Mouse (Mus musculus) neutrophil, adult 5-6 weeks (primary cell): Measurements from ENCODE around the gene Gm8127. TPM values are rescaled to one million over a fixed set of nuclear protein-coding genes. Genes with fewer than 3 reads are reported as not detected.

Source experiments
- total RNA-seq: library from RNA; stranded (forward); fragments of 200-1000 nt; gene quantifications from 2 replicates; pipeline ENCODE4 v1.2.3, GENCODE M21; 2017

Gene Gm8127
- total RNA-seq, 1 experiment from 2014 or later = not detected

Other genes starting within 250 kb of the Gm8127 start
- not detected in 2 replicates for gene Gm8094, start 217.2 kb downstream of the Gm8127 start, total RNA-seq
- gene Gm8104, start 193.2 kb downstream of the Gm8127 start, total RNA-seq = not detected in 2 replicates
- gene Gm7233, start 114.0 kb downstream of the Gm8127 start, total RNA-seq = not detected in 2 replicates
- not detected in 2 replicates for gene Gm8122, start 58.5 kb downstream of the Gm8127 start, total RNA-seq
- gene Gm8126, start 35.2 kb downstream of the Gm8127 start, total RNA-seq = not detected in 2 replicates
- gene Gm9732, start 18.8 kb downstream of the Gm8127 start, total RNA-seq = not detected in 2 replicates
- gene 1700001F09Rik, start 54.0 kb upstream of the Gm8127 start, total RNA-seq = not detected in 2 replicates
- gene Gm8138, start 122.5 kb upstream of the Gm8127 start, total RNA-seq = not detected in 2 replicates
- not detected in 2 replicates for gene Gm5799, start 249.7 kb upstream of the Gm8127 start, total RNA-seq